Mouse (Mus musculus) limb, embryonic 13.5 days (tissue): ENCODE measurements around the gene Gm17374. TPM values are rescaled to one million over a fixed set of nuclear protein-coding genes. Genes with fewer than 3 reads are reported as not detected.
"Not testable (repeated sequence)": the region's sequence is repeated elsewhere in the genome, so short reads cannot be mapped to it uniquely, and the experiment has no call there.

Experiments used
- ATAC-seq: fragments of 200-750 bp; cut with Nextera tagmentation; 2 replicates; pipeline ENCODE4 v1.8.0; 2017; ENCODE audit warnings: low read depth, moderate number of reproducible peaks, moderate TSS enrichment; ENCODE audit not compliant: low FRiP score
- H3K27ac ChIP-seq: fragments of 300-500 bp; sonication (generic); 2 replicates; pipeline ENCODE4 v1.5.1; 2015; ENCODE audit warnings: inconsistent platforms, mild to moderate bottlenecking, moderate library complexity
- H3K27me3 ChIP-seq: fragments of 300-500 bp; sonication (generic); 2 replicates; pipeline ENCODE4 v1.6.1; 2015; ENCODE audit warnings: mild to moderate bottlenecking, inconsistent platforms
- H3K36me3 ChIP-seq: fragments of 300-500 bp; sonication (generic); 2 replicates; pipeline ENCODE4 v1.6.1; 2015; ENCODE audit warnings: inconsistent platforms, mild to moderate bottlenecking, moderate library complexity
- H3K4me1 ChIP-seq: fragments of 300-500 bp; sonication (generic); 2 replicates; pipeline ENCODE4 v1.6.1; 2015; ENCODE audit warnings: inconsistent platforms
- H3K4me2 ChIP-seq: fragments of 300-500 bp; sonication (generic); replicated peaks from 2 replicates; pipeline ENCODE4 v1.6.1; 2015; ENCODE audit warnings: inconsistent platforms, mild to moderate bottlenecking, moderate library complexity
- H3K4me3 ChIP-seq: fragments of 300-500 bp; sonication (generic); 2 replicates; pipeline ENCODE4 v1.5.1; 2015; ENCODE audit warnings: moderate library complexity, mild to moderate bottlenecking, inconsistent platforms
- H3K9ac ChIP-seq: fragments of 300-500 bp; sonication (generic); 2 replicates; pipeline ENCODE4 v1.6.1; 2015; ENCODE audit warnings: mild to moderate bottlenecking, inconsistent platforms
- H3K9me3 ChIP-seq: fragments of 300-500 bp; sonication (generic); 2 replicates; pipeline ENCODE4 v1.6.1; 2016; ENCODE audit warnings: inconsistent platforms
- WGBS: fragments of 180-500 bp; shearing (Covaris S2); methylation state at CpG from one replicate; pipeline ENCODE4 v1.1.7; 2015; 5-methylcytosine and 5-hydroxymethylcytosine counted together
- polyA plus RNA-seq: library from polyadenylated mRNA; unstranded; fragments of >200 nt; fragmentation: Nextera tagmentation; extraction: Ambion mirVana; gene quantifications from 2 replicates; pipeline ENCODE4 v1.2.1, GENCODE M21; 2015

Gene Gm17374
- polyA plus RNA-seq: not detected in 2 replicates

DNA sequence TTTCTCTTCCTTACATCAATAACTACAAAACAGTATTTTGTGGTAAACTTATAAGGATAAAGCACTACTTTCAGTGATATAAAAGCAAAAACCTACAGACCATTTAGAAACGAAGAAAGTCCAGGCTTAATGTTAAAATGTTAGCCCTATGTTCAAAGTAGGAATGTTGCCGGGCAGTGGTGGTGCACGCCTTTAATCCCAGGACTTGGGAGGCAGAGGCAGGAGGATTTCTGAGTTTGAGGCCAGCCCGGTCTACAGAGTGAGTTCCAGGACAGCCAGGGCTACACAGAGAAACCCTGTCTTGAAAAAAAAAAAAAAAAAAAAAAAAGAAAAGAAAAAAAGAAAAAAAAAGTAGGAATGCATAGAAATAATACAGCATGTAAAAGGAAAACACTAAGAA, at the start of gene Gm17374:
Gene Gm17374 (plus strand): TSS at position 301 of the 400 bp plus-strand sequence.
- not testable (repeated sequence) for ATAC-seq, H3K9me3 ChIP-seq, H3K27me3 ChIP-seq, H3K4me2 ChIP-seq, H3K4me3 ChIP-seq, H3K9ac ChIP-seq, H3K4me1 ChIP-seq, H3K27ac ChIP-seq
- H3K36me3 ChIP-seq: peaks cover 42% of the 10 kb centered on the region
- 92% methylated on average over 4 of the region's 4 CpGs for WGBS

DNA sequence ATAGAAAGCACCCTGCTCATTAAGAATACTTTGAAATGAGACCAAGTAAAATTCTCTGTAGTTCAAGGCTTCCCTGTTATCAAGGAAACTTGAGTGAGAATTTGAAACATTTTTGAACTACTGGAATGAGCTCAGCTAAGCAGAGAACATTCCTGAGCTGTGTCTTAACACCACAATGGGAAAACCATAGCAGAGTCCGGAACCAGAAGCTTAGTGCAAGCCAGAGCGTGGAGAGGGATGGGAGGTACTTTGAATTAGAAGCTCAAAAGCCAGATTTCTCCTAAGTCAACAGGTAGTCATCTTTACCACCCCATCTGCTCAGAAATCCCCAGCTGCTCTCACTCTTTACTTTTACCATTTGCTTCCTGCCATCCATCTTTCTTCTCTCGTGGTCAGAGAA, 46.9 kb upstream of the Gm17374 start:
- no peak for ATAC-seq
- no peak overlapping the region for H3K4me3 ChIP-seq
- H3K27ac ChIP-seq: no peak overlapping the region
- H3K36me3 ChIP-seq: no peaks in the 10 kb centered on the region
- H3K4me2 ChIP-seq: no peak overlapping the region
- no peaks in the 10 kb centered on the region for H3K9me3 ChIP-seq
- H3K9ac ChIP-seq: no peak overlapping the region
- no peaks in the 10 kb centered on the region for H3K4me1 ChIP-seq
- no peaks in the 10 kb centered on the region for H3K27me3 ChIP-seq
- WGBS: 52% methylated on average over 3 of the region's 3 CpGs

DNA sequence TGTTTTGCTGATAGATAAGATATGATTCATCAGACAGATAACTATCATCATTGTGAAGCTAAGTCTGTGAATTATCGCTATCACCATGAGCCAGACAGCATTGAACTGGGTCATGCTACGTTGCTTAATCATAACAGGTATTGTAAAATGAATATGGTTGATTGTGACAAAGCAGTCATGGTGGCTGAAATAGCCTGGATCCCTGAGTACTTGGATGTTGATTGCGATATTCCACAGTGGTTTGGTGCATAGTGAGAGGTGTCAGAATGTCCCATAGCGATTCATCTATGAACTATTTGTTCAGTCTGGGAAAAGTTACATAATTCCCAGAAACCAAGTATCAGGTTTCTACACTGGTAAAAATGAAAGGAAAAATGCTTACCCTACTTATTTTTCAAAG, 44.2 kb upstream of the Gm17374 start:
- ATAC-seq: no peak
- WGBS: 83% methylated on average over 4 of the region's 4 CpGs
- no peaks in the 10 kb centered on the region for H3K27me3 ChIP-seq
- H3K9me3 ChIP-seq: no peaks in the 10 kb centered on the region
- H3K4me3 ChIP-seq: no peak overlapping the region
- no peaks in the 10 kb centered on the region for H3K36me3 ChIP-seq
- no peak overlapping the region for H3K27ac ChIP-seq
- H3K4me2 ChIP-seq: no peak overlapping the region
- no peak overlapping the region for H3K9ac ChIP-seq
- H3K4me1 ChIP-seq: no peaks in the 10 kb centered on the region

DNA sequence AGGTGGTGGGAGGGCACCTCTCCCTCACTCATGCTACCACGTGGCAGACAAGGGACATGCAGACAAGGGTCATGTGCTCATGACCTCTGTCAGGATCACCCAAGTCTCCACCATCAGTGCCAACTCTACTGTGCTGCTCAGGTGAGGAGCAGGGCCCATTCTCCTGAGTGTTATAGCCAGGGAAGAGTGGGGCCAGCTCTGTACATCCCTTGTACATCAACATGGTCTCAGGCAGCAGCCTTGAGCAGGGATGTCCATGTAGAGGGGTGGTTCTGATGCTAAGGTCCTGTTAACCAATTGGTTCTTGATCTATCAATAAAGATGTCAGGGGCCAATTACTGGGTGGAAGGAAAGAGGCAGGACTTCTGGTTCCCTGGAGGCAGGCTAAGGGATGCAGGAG, 42.9 kb upstream of the Gm17374 start:
- no peak for ATAC-seq
- Histone ChIP-seq H3K36me3 (no peaks in the 10 kb centered on the region), H3K4me2 (no peak overlapping the region), H3K4me3 (no peak overlapping the region), H3K9me3 (no peaks in the 10 kb centered on the region), H3K27me3 (no peaks in the 10 kb centered on the region), H3K4me1 (no peaks in the 10 kb centered on the region), H3K9ac (no peak overlapping the region), H3K27ac (no peak overlapping the region)
- WGBS: 41% methylated on average over 1 of the region's 1 CpGs

DNA sequence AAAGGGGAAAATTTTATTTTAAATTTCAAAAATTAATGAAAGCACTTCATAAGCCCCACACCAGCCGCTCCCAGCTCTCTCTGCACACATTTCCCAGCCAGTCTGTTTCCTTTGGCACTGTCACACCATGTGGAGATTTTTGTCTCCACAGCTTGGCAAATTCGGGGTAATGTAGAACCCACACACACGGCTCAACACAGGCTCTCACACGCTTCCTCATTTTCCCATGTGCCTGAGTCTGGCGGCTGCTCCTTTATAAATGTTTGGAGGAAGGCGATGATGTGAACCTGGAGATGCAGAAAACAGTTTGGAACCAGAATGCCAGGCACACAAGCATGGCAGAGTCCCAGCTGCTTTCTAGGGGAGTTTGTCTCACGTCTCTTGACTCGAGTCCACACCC, 38.0 kb upstream of the Gm17374 start:
- no peak overlapping the region for H3K9ac ChIP-seq
- no peaks in the 10 kb centered on the region for H3K27me3 ChIP-seq
- H3K4me1 ChIP-seq: no peaks in the 10 kb centered on the region
- H3K9me3 ChIP-seq: no peaks in the 10 kb centered on the region
- 87% methylated on average over 8 of the region's 8 CpGs for whole genome bisulfite sequencing
- H3K36me3 ChIP-seq: peaks cover 5% of the 10 kb centered on the region; the same call in 1 of the 2 replicates
- no peak overlapping the region for H3K4me2 ChIP-seq
- no peak for ATAC-seq
- H3K4me3 ChIP-seq: no peak overlapping the region
- H3K27ac ChIP-seq: no peak overlapping the region

DNA sequence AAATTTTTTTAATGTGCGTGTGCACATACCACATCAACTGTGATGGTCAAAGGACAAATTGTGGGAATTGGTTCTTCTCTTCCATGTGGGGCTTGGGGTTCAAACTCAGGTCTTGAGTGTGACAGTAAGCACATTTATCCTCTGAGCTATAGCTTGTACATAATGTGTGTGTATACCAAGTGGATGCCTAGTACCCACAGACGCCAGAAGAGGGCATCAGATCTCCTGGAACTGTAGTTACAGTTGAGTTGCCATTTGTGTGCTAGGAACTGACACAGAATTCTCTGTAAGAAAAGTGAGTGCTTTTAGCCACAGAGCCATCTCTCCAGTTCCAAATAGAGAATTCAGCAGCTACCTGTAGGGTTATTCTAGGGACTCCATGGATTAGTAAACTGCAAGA, 26.3 kb upstream of the Gm17374 start:
- Histone ChIP-seq H3K27ac (no peak overlapping the region), H3K36me3 (peaks cover 75% of the 10 kb centered on the region), H3K4me3 (no peak overlapping the region), H3K9ac (no peak overlapping the region), H3K9me3 (no peaks in the 10 kb centered on the region), H3K27me3 (no peaks in the 10 kb centered on the region), H3K4me2 (no peak overlapping the region), H3K4me1 (no peaks in the 10 kb centered on the region)
- WGBS: 90% methylated on average over 2 of the region's 2 CpGs
- no peak for ATAC-seq

DNA sequence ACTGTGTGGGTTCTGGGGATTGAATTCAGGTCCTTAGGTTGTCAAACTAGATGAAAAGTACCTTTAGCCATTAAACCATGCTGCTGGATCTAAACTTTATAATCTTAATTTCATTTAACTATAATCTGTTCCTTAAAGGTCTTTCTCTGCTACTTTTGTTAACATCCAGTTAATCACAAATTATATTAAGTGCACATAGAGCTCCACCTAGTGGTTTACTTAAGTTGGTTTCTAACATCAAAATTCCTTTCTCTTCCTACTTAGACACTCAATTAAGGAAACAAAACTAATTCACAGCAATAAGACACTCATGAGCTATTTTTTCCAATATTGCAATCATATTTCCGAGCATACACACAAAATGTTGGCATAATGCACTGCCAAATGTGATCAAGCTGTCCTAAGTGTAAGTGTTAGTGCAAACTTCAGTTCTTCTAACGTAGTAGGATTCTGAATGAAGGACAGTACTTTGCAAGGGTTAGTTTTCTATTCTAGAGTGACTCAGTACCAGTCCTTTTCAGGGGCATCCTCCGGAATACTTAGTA, 7.4 kb downstream of the Gm17374 start:
- Histone ChIP-seq H3K27ac (no peak overlapping the region), H3K4me2 (no peak overlapping the region), H3K9me3 (no peaks in the 10 kb centered on the region), H3K36me3 (peaks cover 55% of the 10 kb centered on the region), H3K9ac (no peak overlapping the region), H3K4me3 (no peak overlapping the region), H3K27me3 (no peaks in the 10 kb centered on the region), H3K4me1 (no peaks in the 10 kb centered on the region)
- WGBS: 82% methylated on average over 3 of the region's 3 CpGs
- ATAC-seq: no peak

DNA sequence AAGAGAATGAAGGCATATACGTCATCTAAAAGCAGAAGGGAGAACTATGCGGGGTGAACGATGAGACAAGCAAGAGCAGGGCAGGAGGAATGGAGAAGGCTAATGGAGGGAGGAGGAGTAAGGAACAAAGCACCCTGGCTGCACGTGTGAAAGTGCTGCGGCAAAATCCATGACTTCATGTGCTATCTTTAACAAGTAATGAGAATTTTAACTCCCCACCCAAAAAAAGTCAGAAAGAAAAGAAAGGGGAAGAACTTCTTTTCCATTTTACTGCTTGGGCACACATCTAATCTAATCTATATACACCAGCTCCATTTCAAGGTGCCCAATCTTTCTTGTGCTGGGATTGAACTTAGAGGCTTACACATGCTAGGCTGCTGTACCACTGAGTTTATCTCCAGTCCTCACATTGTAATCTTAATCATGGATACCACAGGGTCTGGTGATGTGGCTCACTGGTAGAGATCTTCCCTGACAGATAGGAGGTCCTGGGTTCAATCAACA, 11.6 kb downstream of the Gm17374 start:
- Histone ChIP-seq H3K4me3 (no peak overlapping the region), H3K4me2 (no peak overlapping the region), H3K27ac (no peak overlapping the region), H3K9me3 (no peaks in the 10 kb centered on the region), H3K36me3 (peaks cover 43% of the 10 kb centered on the region), H3K27me3 (no peaks in the 10 kb centered on the region), H3K9ac (no peak overlapping the region), H3K4me1 (no peaks in the 10 kb centered on the region)
- 92% methylated on average over 5 of the region's 5 CpGs for WGBS
- ATAC-seq: no peak

DNA sequence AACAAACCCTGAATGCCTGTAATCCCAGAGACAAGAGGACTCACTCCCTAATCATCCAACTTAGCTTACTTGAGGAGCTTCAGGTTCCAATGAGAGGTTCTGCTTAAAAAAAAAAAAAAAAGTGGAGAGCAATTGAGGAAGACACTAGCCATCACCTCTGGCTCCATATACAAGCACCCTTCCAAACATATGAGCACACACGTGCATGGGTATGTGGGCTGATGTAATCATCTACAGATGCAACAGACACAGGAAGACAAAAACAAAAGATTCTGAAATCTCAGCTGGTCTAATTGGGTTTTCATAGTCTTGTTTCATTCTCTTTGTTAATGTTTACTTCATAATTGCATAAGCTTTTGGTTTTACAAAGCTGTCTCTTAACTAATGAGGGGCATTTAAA, 17.2 kb downstream of the Gm17374 start:
- Histone ChIP-seq H3K9me3 (no peaks in the 10 kb centered on the region), H3K27ac (no peak overlapping the region), H3K4me3 (no peak overlapping the region), H3K4me1 (peaks cover 20% of the 10 kb centered on the region), H3K36me3 (peaks cover 29% of the 10 kb centered on the region), H3K27me3 (no peaks in the 10 kb centered on the region), H3K9ac (no peak overlapping the region), H3K4me2 (peak overlapping the region; percentile 88)
- WGBS: 74% methylated on average over 1 of the region's 1 CpGs
- ATAC-seq: no peak

DNA sequence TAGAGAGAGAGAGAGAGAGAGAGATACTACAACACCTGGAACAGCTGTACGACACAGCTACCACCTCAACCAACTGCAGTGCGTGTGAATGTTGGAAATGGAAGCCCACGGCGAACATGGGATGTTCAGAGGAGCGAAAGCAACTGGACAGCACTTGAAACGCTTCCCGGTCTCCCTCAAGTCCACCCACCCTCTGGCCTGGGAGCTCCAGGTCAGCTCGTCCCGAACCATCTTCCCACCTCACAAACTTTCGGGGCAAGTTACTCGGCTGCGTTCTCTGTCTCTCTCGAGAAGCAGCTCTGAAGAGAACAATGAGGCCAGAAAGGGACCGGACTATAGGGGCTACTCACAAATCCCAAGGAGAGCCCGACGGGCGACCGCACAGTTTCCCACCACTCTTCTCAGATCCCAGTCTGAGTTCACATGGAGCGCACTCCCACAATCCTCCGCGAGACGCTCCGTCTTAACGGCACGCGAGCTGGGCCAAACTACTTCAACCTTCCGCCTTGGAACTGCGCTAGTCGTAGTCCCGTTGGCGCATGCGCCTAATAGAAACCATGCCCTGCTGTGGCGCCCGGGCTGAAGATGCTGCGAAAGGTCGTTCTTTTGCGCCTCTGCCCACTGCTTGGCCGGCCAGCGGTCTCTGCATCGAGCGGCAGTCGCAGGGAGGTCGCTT, 18.4 kb downstream of the Gm17374 start, which contains the start of the genes Esf1 and Ndufaf5:
Gene Esf1 (minus strand): TSS at position 438 of the 676 bp plus-strand sequence.
Gene Ndufaf5 (plus strand): TSS at position 523 of the 676 bp plus-strand sequence.
- no peaks in the 10 kb centered on the region for H3K9me3 ChIP-seq
- under 1% methylated on average over 43 of the region's 43 CpGs for WGBS
- peaks cover 23% of the 10 kb centered on the region for H3K36me3 ChIP-seq
- no peaks in the 10 kb centered on the region for H3K27me3 ChIP-seq
- peak within 1 kb of the TSS; percentile 90 for H3K4me3 ChIP-seq
- peak within 1 kb of the TSS; percentile 77; the same call in 1 of the 2 replicates for H3K27ac ChIP-seq
- peak within 1 kb of the TSS; percentile 88 for H3K4me2 ChIP-seq
- peak; percentile 99 for ATAC-seq
- peaks cover 20% of the 10 kb centered on the region for H3K4me1 ChIP-seq
- peak within 1 kb of the TSS; percentile 90 for H3K9ac ChIP-seq

DNA sequence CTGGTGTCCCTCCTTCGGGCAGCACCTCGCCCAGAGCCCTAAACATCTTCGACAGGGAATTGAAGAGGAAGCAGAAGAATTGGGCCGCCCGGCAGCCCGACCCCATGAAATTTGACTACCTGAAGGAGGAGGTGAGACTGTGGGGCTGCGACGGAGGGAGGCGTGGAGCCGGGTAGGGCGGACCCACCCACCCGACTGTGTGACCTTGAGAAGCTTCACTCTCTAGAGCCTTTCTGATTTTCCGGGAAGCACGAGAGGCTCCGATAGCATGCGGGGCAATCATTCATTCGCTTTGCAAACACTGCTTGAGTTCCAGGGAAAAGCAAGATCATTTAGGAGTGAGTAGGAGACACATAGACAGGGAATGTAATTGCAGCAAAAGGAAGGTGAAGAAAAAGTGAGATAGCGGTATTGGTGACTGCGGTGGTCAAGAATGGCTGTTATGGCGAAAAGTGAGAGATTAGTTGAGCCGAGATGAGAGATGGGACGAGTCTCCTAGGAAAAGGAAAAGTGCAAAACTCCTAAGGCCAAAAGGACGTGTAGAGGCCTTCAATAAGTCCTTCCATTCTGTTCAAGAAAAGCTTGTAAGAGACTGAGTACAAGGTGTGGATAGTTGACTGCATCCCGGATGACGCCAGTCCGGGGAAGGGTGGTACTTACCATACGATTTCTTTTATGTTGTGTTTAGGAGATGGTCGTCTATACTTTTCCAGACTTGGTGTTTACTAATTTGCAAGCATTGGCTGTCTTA, 19.1 kb downstream of the Gm17374 start:
- peak overlapping the region; percentile 90 for H3K4me3 ChIP-seq
- H3K9me3 ChIP-seq: no peaks in the 10 kb centered on the region
- H3K27me3 ChIP-seq: no peaks in the 10 kb centered on the region
- peak overlapping the region; percentile 88 for H3K4me2 ChIP-seq
- H3K4me1 ChIP-seq: peaks cover 20% of the 10 kb centered on the region
- WGBS: 9% methylated on average over 28 of the region's 28 CpGs
- peak; percentile 95 for ATAC-seq
- peak overlapping the region; percentile 77; the same call in 1 of the 2 replicates for H3K27ac ChIP-seq
- peaks cover 22% of the 10 kb centered on the region for H3K36me3 ChIP-seq
- H3K9ac ChIP-seq: peak overlapping the region; percentile 90

DNA sequence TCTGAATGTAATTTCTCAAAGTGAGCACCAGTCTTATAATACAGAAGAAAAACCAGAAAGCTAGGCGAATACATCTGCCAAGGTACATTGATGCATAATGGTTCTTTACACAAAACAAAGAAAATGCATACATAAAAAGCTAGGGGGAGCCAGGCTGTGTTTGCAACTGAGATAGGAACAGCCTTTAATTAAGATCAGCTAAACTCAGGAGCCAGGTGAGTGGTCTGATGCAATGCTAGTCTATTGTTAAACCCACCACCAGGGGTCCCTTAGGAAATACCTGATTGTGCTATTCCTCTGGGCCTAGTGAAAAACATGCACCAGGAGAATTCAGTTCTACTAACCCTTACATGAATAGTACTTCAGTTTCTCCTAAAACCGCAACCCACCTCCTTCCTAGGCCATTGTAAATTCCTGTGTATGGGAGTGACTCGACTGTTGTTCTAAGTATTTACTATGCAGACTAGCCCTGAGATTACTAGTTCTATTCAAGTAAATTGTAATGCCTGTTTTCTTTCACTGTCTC, 33.9 kb downstream of the Gm17374 start:
- H3K27ac ChIP-seq, H3K4me3 ChIP-seq, H3K27me3 ChIP-seq, H3K9me3 ChIP-seq, ATAC-seq, H3K4me1 ChIP-seq, H3K4me2 ChIP-seq, H3K9ac ChIP-seq: not testable (repeated sequence)
- WGBS: 92% methylated on average over 3 of the region's 3 CpGs
- H3K36me3 ChIP-seq: peaks cover 46% of the 10 kb centered on the region
